Mouse (Mus musculus) cerebellum, adult 2 months (tissue): ENCODE data around the gene Wdfy2.

Experiments
- CTCF ChIP-seq: fragments of 200-500 bp; IDR thresholded peaks from 2 replicates; pipeline ENCODE4 v1.5.1; 2011; ENCODE audit warnings: low read depth, mild to moderate bottlenecking, control low read depth, low read length, moderate library complexity, borderline replicate concordance; ENCODE audit not compliant: insufficient read depth
- POLR2A ChIP-seq: fragments of 200-500 bp; IDR thresholded peaks from 2 replicates; pipeline ENCODE4 v1.6.1; 2011; ENCODE audit warnings: low read length, control low read depth, borderline replicate concordance; ENCODE audit not compliant: insufficient read depth

- TF ChIP-seq CTCF = no peak
- TF ChIP-seq POLR2A = no peak
Measured at GRCm38 (mm10) chr14:62865405-62865804, 27.9 kb downstream of the Wdfy2 start.
